Mouse (Mus musculus): ENCODE measurements around the gene P2ry6. TPM values are rescaled to one million over a fixed set of nuclear protein-coding genes. Genes with fewer than 3 reads are reported as not detected.

P2ry6 gene
- polyA plus RNA-seq, 1 experiment from 2014 or later, result 4.3 TPM

- Histone ChIP-seq H3K9ac (ENCODE audit: low read length) (no peak overlapping the region), H3K4me1 (ENCODE audit: control insufficient read depth in 2 of 2, insufficient read depth in 2 of 2, low read length in 2 of 2) (peaks cover 11 to 13% of the 10 kb centered on the region in 2 experiments; a peak in 2 of 4 replicates), H3K36me3 (ENCODE audit: control insufficient read depth, insufficient read depth, low read length) (no peaks in the 10 kb centered on the region), H3K27ac (replicated peaks in 1 of 2; ENCODE audit: control insufficient read depth in 1 of 2, insufficient read depth in 1 of 2, low read depth in 2 of 2, low read length in 2 of 2) (no peak overlapping the region), H3K27me3 (ENCODE audit: control insufficient read depth, insufficient read depth, low read length) (no peaks in the 10 kb centered on the region), H3K9me3 (ENCODE audit: control insufficient read depth, low read length) (no peaks in the 10 kb centered on the region), H3K4me3 (ENCODE audit: control insufficient read depth in 1 of 2, insufficient read depth in 1 of 2, low read depth in 1 of 2, low read length in 2 of 2) (no peak overlapping the region), H3K4me2 (ENCODE audit: low read length) (no peak overlapping the region)
- ATAC-seq (ENCODE audit: insufficient number of reproducible peaks, insufficient read depth, low FRiP score, low read depth), result no peak
- WGBS, result 83% methylated on average over 31 of the region's 31 CpGs
Observed at GRCm38 (mm10) chr7:100997951-100998577, 23.6 kb upstream of the P2ry6 start.

- Histone ChIP-seq H3K9me3 (ENCODE audit: control insufficient read depth, low read length) (no peaks in the 10 kb centered on the region), H3K27me3 (ENCODE audit: control insufficient read depth, insufficient read depth, low read length) (no peaks in the 10 kb centered on the region), H3K4me2 (ENCODE audit: low read length) (no peak overlapping the region), H3K36me3 (ENCODE audit: control insufficient read depth, insufficient read depth, low read length) (no peaks in the 10 kb centered on the region), H3K9ac (ENCODE audit: low read length) (no peak overlapping the region), H3K4me3 (ENCODE audit: control insufficient read depth in 1 of 2, insufficient read depth in 1 of 2, low read depth in 1 of 2, low read length in 2 of 2) (no peak overlapping the region), H3K27ac (replicated peaks in 1 of 2; ENCODE audit: control insufficient read depth in 1 of 2, insufficient read depth in 1 of 2, low read depth in 2 of 2, low read length in 2 of 2) (no peak overlapping the region), H3K4me1 (ENCODE audit: control insufficient read depth in 2 of 2, insufficient read depth in 2 of 2, low read length in 2 of 2) (peaks cover 6 to 10% of the 10 kb centered on the region in 2 experiments; a peak in 2 of 4 replicates)
- ATAC-seq (ENCODE audit: insufficient number of reproducible peaks, insufficient read depth, low FRiP score, low read depth), result no peak
- WGBS, result 69% methylated on average over 1 of the region's 1 CpGs
Observed at GRCm38 (mm10) chr7:100997215-100997614, 22.8 kb upstream of the P2ry6 start.

- Histone ChIP-seq H3K4me2 (ENCODE audit: low read length) (no peak overlapping the region), H3K9ac (ENCODE audit: low read length) (no peak overlapping the region), H3K4me1 (ENCODE audit: control insufficient read depth in 2 of 2, insufficient read depth in 2 of 2, low read length in 2 of 2) (peaks cover 7 to 10% of the 10 kb centered on the region in 2 experiments; a peak in 2 of 4 replicates), H3K36me3 (ENCODE audit: control insufficient read depth, insufficient read depth, low read length) (no peaks in the 10 kb centered on the region), H3K27me3 (ENCODE audit: control insufficient read depth, insufficient read depth, low read length) (no peaks in the 10 kb centered on the region), H3K4me3 (ENCODE audit: control insufficient read depth in 1 of 2, insufficient read depth in 1 of 2, low read depth in 1 of 2, low read length in 2 of 2) (no peak overlapping the region), H3K27ac (replicated peaks in 1 of 2; ENCODE audit: control insufficient read depth in 1 of 2, insufficient read depth in 1 of 2, low read depth in 2 of 2, low read length in 2 of 2) (no peak overlapping the region), H3K9me3 (ENCODE audit: control insufficient read depth, low read length) (no peaks in the 10 kb centered on the region)
- WGBS, result 66% methylated on average over 3 of the region's 3 CpGs
- no peak for ATAC-seq (ENCODE audit: insufficient number of reproducible peaks, insufficient read depth, low FRiP score, low read depth)
Observed at GRCm38 (mm10) chr7:100995951-100996350, 21.5 kb upstream of the P2ry6 start.

GRCm38 (mm10) chr7:100995260-100995864, 20.9 kb upstream of the P2ry6 start:
- Histone ChIP-seq H3K9ac (ENCODE audit: low read length) (no peak overlapping the region), H3K4me3 (ENCODE audit: control insufficient read depth in 1 of 2, insufficient read depth in 1 of 2, low read depth in 1 of 2, low read length in 2 of 2) (no peak overlapping the region), H3K27ac (replicated peaks in 1 of 2; ENCODE audit: control insufficient read depth in 1 of 2, insufficient read depth in 1 of 2, low read depth in 2 of 2, low read length in 2 of 2) (no peak overlapping the region), H3K9me3 (ENCODE audit: control insufficient read depth, low read length) (no peaks in the 10 kb centered on the region), H3K4me2 (ENCODE audit: low read length) (no peak overlapping the region), H3K36me3 (ENCODE audit: control insufficient read depth, insufficient read depth, low read length) (no peaks in the 10 kb centered on the region), H3K4me1 (ENCODE audit: control insufficient read depth in 2 of 2, insufficient read depth in 2 of 2, low read length in 2 of 2) (peaks cover 7 to 16% of the 10 kb centered on the region in 2 experiments; a peak in 2 of 4 replicates), H3K27me3 (ENCODE audit: control insufficient read depth, insufficient read depth, low read length) (no peaks in the 10 kb centered on the region)
- 71% methylated on average over 7 of the region's 7 CpGs for WGBS
- ATAC-seq (ENCODE audit: insufficient number of reproducible peaks, insufficient read depth, low FRiP score, low read depth), result no peak

- no peak for ATAC-seq (ENCODE audit: insufficient number of reproducible peaks, insufficient read depth, low FRiP score, low read depth)
- WGBS, result 56% methylated on average over 4 of the region's 4 CpGs
Observed at GRCm38 (mm10) chr7:100993166-100993565, 18.7 kb upstream of the P2ry6 start.

GRCm38 (mm10) chr7:100991972-100992371, 17.5 kb upstream of the P2ry6 start:
- Histone ChIP-seq H3K4me2 (ENCODE audit: low read length) (no peak overlapping the region), H3K27ac (replicated peaks in 1 of 2; ENCODE audit: control insufficient read depth in 1 of 2, insufficient read depth in 1 of 2, low read depth in 2 of 2, low read length in 2 of 2) (peak overlapping the region in 1 of 2 experiments; percentile 28; a peak in 1 of 4 replicates), H3K9me3 (ENCODE audit: control insufficient read depth, low read length) (no peaks in the 10 kb centered on the region), H3K9ac (ENCODE audit: low read length) (no peak overlapping the region), H3K27me3 (ENCODE audit: control insufficient read depth, insufficient read depth, low read length) (no peaks in the 10 kb centered on the region), H3K4me1 (ENCODE audit: control insufficient read depth in 2 of 2, insufficient read depth in 2 of 2, low read length in 2 of 2) (peaks cover 9 to 21% of the 10 kb centered on the region in 2 experiments; a peak in 3 of 4 replicates), H3K36me3 (ENCODE audit: control insufficient read depth, insufficient read depth, low read length) (no peaks in the 10 kb centered on the region), H3K4me3 (ENCODE audit: control insufficient read depth in 1 of 2, insufficient read depth in 1 of 2, low read depth in 1 of 2, low read length in 2 of 2) (no peak overlapping the region)
- WGBS, result 93% methylated on average over 3 of the region's 3 CpGs
- ATAC-seq (ENCODE audit: insufficient number of reproducible peaks, insufficient read depth, low FRiP score, low read depth), result no peak

More at GRCm38 (mm10) chr7:100993166-100993565, 18.7 kb upstream of the P2ry6 start:
- no peaks in the 10 kb centered on the region for H3K36me3 ChIP-seq (ENCODE audit: control insufficient read depth, insufficient read depth, low read length)
- H3K27ac ChIP-seq (replicated peaks in 1 of 2; ENCODE audit: control insufficient read depth in 1 of 2, insufficient read depth in 1 of 2, low read depth in 2 of 2, low read length in 2 of 2), result peak overlapping the region; percentile 2 to 63; a peak in 2 of 4 replicates
- no peaks in the 10 kb centered on the region for H3K27me3 ChIP-seq (ENCODE audit: control insufficient read depth, insufficient read depth, low read length)
- no peaks in the 10 kb centered on the region for H3K9me3 ChIP-seq (ENCODE audit: control insufficient read depth, low read length)
- H3K4me2 ChIP-seq (ENCODE audit: low read length), result no peak overlapping the region
- H3K4me1 ChIP-seq (ENCODE audit: control insufficient read depth in 2 of 2, insufficient read depth in 2 of 2, low read length in 2 of 2), result peaks cover 9 to 17% of the 10 kb centered on the region in 2 experiments; a peak in 2 of 4 replicates
- H3K9ac ChIP-seq (ENCODE audit: low read length), result no peak overlapping the region
- no peak overlapping the region for H3K4me3 ChIP-seq (ENCODE audit: control insufficient read depth in 1 of 2, insufficient read depth in 1 of 2, low read depth in 1 of 2, low read length in 2 of 2)

- no peak overlapping the region for H3K4me3 ChIP-seq (ENCODE audit: control insufficient read depth in 1 of 2, insufficient read depth in 1 of 2, low read depth in 1 of 2, low read length in 2 of 2)
- peak; percentile 45 for ATAC-seq (ENCODE audit: insufficient number of reproducible peaks, insufficient read depth, low FRiP score, low read depth)
Observed at GRCm38 (mm10) chr7:100990636-100991311, 16.3 kb upstream of the P2ry6 start.

More at GRCm38 (mm10) chr7:100990636-100991311, 16.3 kb upstream of the P2ry6 start:
- Histone ChIP-seq H3K9ac (ENCODE audit: low read length) (no peak overlapping the region), H3K27ac (replicated peaks in 1 of 2; ENCODE audit: control insufficient read depth in 1 of 2, insufficient read depth in 1 of 2, low read depth in 2 of 2, low read length in 2 of 2) (peak overlapping the region; percentile 35 to 65), H3K36me3 (ENCODE audit: control insufficient read depth, insufficient read depth, low read length) (no peaks in the 10 kb centered on the region), H3K9me3 (ENCODE audit: control insufficient read depth, low read length) (no peaks in the 10 kb centered on the region), H3K4me2 (ENCODE audit: low read length) (no peak overlapping the region), H3K4me1 (ENCODE audit: control insufficient read depth in 2 of 2, insufficient read depth in 2 of 2, low read length in 2 of 2) (peaks cover 9 to 21% of the 10 kb centered on the region in 2 experiments; a peak in 3 of 4 replicates), H3K27me3 (ENCODE audit: control insufficient read depth, insufficient read depth, low read length) (no peaks in the 10 kb centered on the region)
- 41% methylated on average over 9 of the region's 9 CpGs for WGBS

Data from heart, embryonic 14.5 days (tissue).